Comparison of ENCODE assay signal across 8 mouse cellular contexts in genomic region chr5:35033068-35033467, GRCm38 (mm10). TPM values are rescaled to one million over a fixed set of nuclear protein-coding genes. Genes with fewer than 3 reads are reported as not detected.
DNase-seq lines count a peak whose midpoint lies in the region; ATAC-seq and TF ChIP-seq lines count a peak whose summit lies in the region.
"Had no signal": no experiment of that assay in that cellular context is flagged by ENCODE, and none has a peak within 500 bp of the region (broad histone marks: within the 10 kb centered on the region; RNA-seq: fewer than 3 reads in every experiment).

No protein-coding gene starts in this region.

- H3K4me2 ChIP-seq in stomach, embryonic 14.5 days (replicated peaks; ENCODE audit: low read depth, low read length), result no peak overlapping the region
- H3K4me2 ChIP-seq: neural tube, embryonic 12.5 days had no signal

- no peaks in the 10 kb centered on the region for H3K27me3 ChIP-seq in stomach, embryonic 14.5 days (ENCODE audit: control insufficient read depth, insufficient read depth, low read length)
- H3K27me3 ChIP-seq: neural tube, embryonic 12.5 days had no signal

- H3K36me3 ChIP-seq in stomach, embryonic 14.5 days (ENCODE audit: control insufficient read depth, insufficient read depth, low read length), result peaks cover 44% of the 10 kb centered on the region

- TF ChIP-seq CTCF in embryonic fibroblast, embryonic 13.5 days (IDR thresholded peaks at IDR 0.05; ENCODE audit: borderline replicate concordance, insufficient read depth, low read length), result peak; percentile 19; the same call in 1 of the 2 replicates

- intact Hi-C loops in left cerebral cortex, postnatal 4 days (cut with DNase I), result no loop called here
- intact Hi-C loops in left cerebral cortex, postnatal 36 days (cut with DNase I), result no loop called here

- no peak overlapping the region for H3K9ac ChIP-seq in stomach, embryonic 14.5 days (replicated peaks; ENCODE audit: low read depth, low read length)
- H3K9ac ChIP-seq: neural tube, embryonic 12.5 days had no signal

- peaks cover 8% of the 10 kb centered on the region; the same call in 1 of the 2 replicates for H3K4me1 ChIP-seq in embryonic fibroblast, embryonic 13.5 days (ENCODE audit: control insufficient read depth, insufficient read depth, low read length)
- H3K4me1 ChIP-seq in stomach, embryonic 14.5 days (ENCODE audit: control insufficient read depth, insufficient read depth, low read length), result no peaks in the 10 kb centered on the region
- H3K4me1 ChIP-seq: neural tube, embryonic 12.5 days had no signal

- H3K9me3 ChIP-seq in stomach, embryonic 14.5 days (ENCODE audit: control insufficient read depth, low read depth, low read length), result no peaks in the 10 kb centered on the region
- H3K9me3 ChIP-seq: neural tube, embryonic 12.5 days had no signal

- ATAC-seq in stomach, embryonic 14.5 days (ENCODE audit: insufficient number of reproducible peaks, insufficient read depth, low FRiP score, low read depth), result 0 out of 2 replicates have a peak, but pooled peaks have one; percentile 14

- peak; percentile 58 for DNase-seq in left cerebral cortex, postnatal 4 days
- DNase-seq in left cerebral cortex, adult 11 months (ENCODE audit: low spot score), result no peak
- DNase-seq in kidney, postnatal 4 days, result peak; percentile 58 to 72
- no peak for DNase-seq in left cerebral cortex, postnatal 36 days (ENCODE audit: low spot score in 2 of 2)
- no peak for DNase-seq in right cerebral cortex, postnatal 25 days

- TF ChIP-seq POLR2A in embryonic fibroblast, embryonic 13.5 days (IDR thresholded peaks at IDR 0.05; ENCODE audit: low read depth, low read length), result no peak

- H3K27ac ChIP-seq in embryonic fibroblast, embryonic 13.5 days (ENCODE audit: insufficient read depth, low read length), result no peak overlapping the region
- H3K27ac ChIP-seq in stomach, embryonic 14.5 days (ENCODE audit: low read length), result no peak overlapping the region
- H3K27ac ChIP-seq: neural tube, embryonic 12.5 days had no signal

- WGBS in stomach, embryonic 14.5 days, result 79% methylated on average over 5 of the region's 5 CpGs

- H3K4me3 ChIP-seq in embryonic fibroblast, embryonic 13.5 days (ENCODE audit: insufficient read depth, low read length), result no peak overlapping the region
- no peak overlapping the region for H3K4me3 ChIP-seq in stomach, embryonic 14.5 days (ENCODE audit: low read depth, low read length)
- H3K4me3 ChIP-seq: neural tube, embryonic 12.5 days had no signal

RNA-seq across cellular contexts. Expression of gene Hgfac, which starts 8.2 kb away (rescaled TPM):
- 1 to 10 TPM in 1 of 2 experiments, under 1 TPM in 1; 0.95 to 1.7 TPM for total RNA-seq in left cerebral cortex, postnatal 4 days (2021)
- polyA plus RNA-seq in embryonic fibroblast, embryonic 13.5 days (2011; ENCODE audit: insufficient read length, low read depth, missing spikeins), result 0.67 TPM in 1 of 2 replicates, not detected in the other
- polyA plus RNA-seq in stomach, embryonic 14.5 days (2014; fragmentation: Nextera tagmentation; extraction: Ambion mirVana), result 0.58 and 0.84 TPM in 2 replicates
- total RNA-seq in left cerebral cortex, postnatal 36 days (2021), result 1 to 10 TPM in 1 of 2 experiments, under 1 TPM in 1; 0.35 to 1.6 TPM

RNA-seq across cellular contexts. Expression of gene Dok7, which starts 23.5 kb away (rescaled TPM):
- total RNA-seq in left cerebral cortex, postnatal 4 days (2021), result 10 to 100 TPM in 1 of 2 experiments, 1 to 10 TPM in 1; 9.4 to 10.3 TPM
- polyA plus RNA-seq in embryonic fibroblast, embryonic 13.5 days (2011; ENCODE audit: insufficient read length, low read depth, missing spikeins), result not detected in 2 replicates
- 0.71 and 0.73 TPM in 2 replicates for polyA plus RNA-seq in stomach, embryonic 14.5 days (2014; fragmentation: Nextera tagmentation; extraction: Ambion mirVana)
- 10 to 100 TPM; 21.7 to 29.2 TPM for total RNA-seq in left cerebral cortex, postnatal 36 days (2021)

Comparison
In these comparisons a context has a peak if more than half of its experiments do, and no peak if none do; other contexts are left out.
1. DNase-seq: peak in left cerebral cortex, postnatal 4 days (single experiment) and kidney, postnatal 4 days (2 of 2); none in left cerebral cortex, adult 11 months (single experiment), left cerebral cortex, postnatal 36 days (0 of 2) and right cerebral cortex, postnatal 25 days (single experiment).